In the genomic region with DNA sequence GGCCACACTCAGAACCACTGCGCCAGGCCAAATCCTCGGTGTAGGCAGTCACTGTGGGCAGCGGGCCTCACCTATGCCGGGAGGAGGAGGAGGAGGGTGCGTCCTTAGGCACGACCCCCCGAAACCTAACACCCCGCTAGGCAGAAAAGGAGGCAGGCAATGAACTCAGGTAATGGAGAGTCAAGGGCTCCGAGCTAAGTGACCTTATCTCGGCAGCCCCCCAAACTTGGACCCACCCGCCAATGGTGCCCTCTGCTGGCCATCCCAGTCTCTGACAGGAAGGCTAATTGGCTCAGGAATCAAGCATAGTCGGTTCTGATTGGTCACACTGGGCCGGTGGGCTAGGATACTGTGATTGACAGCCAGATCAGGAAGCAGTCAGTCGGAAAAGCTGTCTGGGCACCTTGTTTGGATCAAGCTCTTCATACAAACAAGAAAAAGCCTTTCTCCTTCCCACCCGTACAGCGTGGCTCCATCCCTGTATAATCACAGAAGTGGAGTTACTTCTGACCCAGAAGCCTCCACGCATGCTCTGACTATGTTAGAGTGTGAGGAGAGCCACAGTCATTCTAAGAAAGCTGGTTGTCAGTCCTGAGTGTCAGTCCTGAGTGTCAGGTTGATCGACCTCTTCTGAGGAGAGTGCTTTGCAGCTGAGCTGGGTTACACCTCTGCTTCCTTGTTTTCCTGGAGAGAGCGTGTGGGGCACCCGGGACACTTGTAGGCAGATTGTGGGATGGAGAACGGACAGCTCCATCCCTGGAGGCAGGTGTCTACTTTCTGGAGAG, we compare ENCODE assay signal across 8 mouse cellular contexts. TPM values are rescaled to one million over a fixed set of nuclear protein-coding genes. Genes with fewer than 3 reads are reported as not detected.
DNase-seq lines count a peak whose midpoint lies in the region; ATAC-seq lines count a peak whose summit lies in the region.

No protein-coding gene starts in this region.

- H3K9me3 ChIP-seq in embryonic facial prominence, embryonic 10.5 days = no peaks in the 10 kb centered on the region
- H3K9me3 ChIP-seq in heart, embryonic 10.5 days = no peaks in the 10 kb centered on the region
- no peaks in the 10 kb centered on the region for H3K9me3 ChIP-seq in kidney, embryonic 14.5 days (ENCODE audit: control insufficient read depth, low read length)
- no peaks in the 10 kb centered on the region for H3K9me3 ChIP-seq in liver, embryonic 12.5 days (replicated peaks)
- no peaks in the 10 kb centered on the region for H3K9me3 ChIP-seq in neural tube, embryonic 11.5 days (ENCODE audit: control insufficient read depth, low read length)

- 20% methylated on average over 21 of the region's 21 CpGs for WGBS in embryonic facial prominence, embryonic 10.5 days
- WGBS in heart, embryonic 10.5 days = 16% methylated on average over 21 of the region's 21 CpGs
- 27% methylated on average over 21 of the region's 21 CpGs for WGBS in kidney, embryonic 14.5 days
- WGBS in liver, embryonic 12.5 days (ENCODE audit: insufficient replicate concordance) = 28% methylated on average over 21 of the region's 21 CpGs
- 23% methylated on average over 21 of the region's 21 CpGs for WGBS in neural tube, embryonic 11.5 days

- H3K27ac ChIP-seq in embryonic facial prominence, embryonic 10.5 days (replicated peaks) = peak overlapping the region; percentile 71
- H3K27ac ChIP-seq in heart, embryonic 10.5 days = peak overlapping the region; percentile 77
- H3K27ac ChIP-seq in kidney, embryonic 14.5 days (ENCODE audit: low read depth, low read length) = no peak overlapping the region
- no peak overlapping the region for H3K27ac ChIP-seq in liver, embryonic 12.5 days
- no peak overlapping the region for H3K27ac ChIP-seq in neural tube, embryonic 11.5 days (ENCODE audit: low read depth, low read length)

- H3K4me2 ChIP-seq in kidney, embryonic 14.5 days (replicated peaks; ENCODE audit: low read depth, low read length) = peak overlapping the region; percentile 11
- H3K4me2 ChIP-seq in liver, embryonic 12.5 days = peak overlapping the region; percentile 49
- peak overlapping the region; percentile 33 for H3K4me2 ChIP-seq in neural tube, embryonic 11.5 days (ENCODE audit: low read depth)

- 0 out of 2 replicates have a peak, but pooled peaks have one; percentile 33 for ATAC-seq in kidney, embryonic 14.5 days (ENCODE audit: low FRiP score, low TSS enrichment)
- peak; percentile 41; the same call in 1 of the 2 replicates for ATAC-seq in liver, embryonic 12.5 days
- peak; percentile 50 for ATAC-seq in neural tube, embryonic 11.5 days (ENCODE audit: insufficient read depth, low FRiP score, low TSS enrichment)

- no peak overlapping the region for H3K9ac ChIP-seq in kidney, embryonic 14.5 days (ENCODE audit: low read depth, low read length)
- no peak overlapping the region for H3K9ac ChIP-seq in liver, embryonic 12.5 days
- 0 out of 2 replicates have a peak overlapping the region, but pooled peaks have one; percentile 12 for H3K9ac ChIP-seq in neural tube, embryonic 11.5 days (ENCODE audit: low read length)

- peak; percentile 81 for DNase-seq in 416B (ENCODE audit: low read depth)
- peak; percentile 84 for DNase-seq in adrenal gland, postnatal 10 days
- DNase-seq in embryonic facial prominence, embryonic 10.5 days (ENCODE audit: low spot score) = peak; percentile 89
- peak; percentile 94 for DNase-seq in heart, embryonic 10.5 days (ENCODE audit: low spot score)
- DNase-seq in neural tube, embryonic 11.5 days (ENCODE audit: low spot score) = peak; percentile 80
- DNase-seq in urinary bladder, postnatal 4 days (ENCODE audit: low spot score in 2 of 2) = peak; percentile 66 to 72

- peaks cover 18% of the 10 kb centered on the region for H3K27me3 ChIP-seq in embryonic facial prominence, embryonic 10.5 days (replicated peaks; ENCODE audit: low read depth, poor library complexity, severe bottlenecking)
- H3K27me3 ChIP-seq in heart, embryonic 10.5 days (ENCODE audit: insufficient read depth, poor library complexity, severe bottlenecking) = no peaks in the 10 kb centered on the region
- no peaks in the 10 kb centered on the region for H3K27me3 ChIP-seq in kidney, embryonic 14.5 days (ENCODE audit: control insufficient read depth, insufficient read depth, low read length)
- H3K27me3 ChIP-seq in liver, embryonic 12.5 days (replicated peaks) = peaks cover 11% of the 10 kb centered on the region; the same call in 1 of the 2 replicates
- no peaks in the 10 kb centered on the region for H3K27me3 ChIP-seq in neural tube, embryonic 11.5 days (ENCODE audit: control insufficient read depth, insufficient read depth, low read length)

- H3K4me1 ChIP-seq in embryonic facial prominence, embryonic 10.5 days = peaks cover 86% of the 10 kb centered on the region
- H3K4me1 ChIP-seq in heart, embryonic 10.5 days = peaks cover 73% of the 10 kb centered on the region
- H3K4me1 ChIP-seq in kidney, embryonic 14.5 days (ENCODE audit: control insufficient read depth, insufficient read depth, low read length) = peaks cover 46% of the 10 kb centered on the region
- peaks cover 24% of the 10 kb centered on the region for H3K4me1 ChIP-seq in liver, embryonic 12.5 days
- H3K4me1 ChIP-seq in neural tube, embryonic 11.5 days (ENCODE audit: control insufficient read depth, insufficient read depth, low read length) = peaks cover 8% of the 10 kb centered on the region; the same call in 1 of the 2 replicates

- H3K36me3 ChIP-seq in embryonic facial prominence, embryonic 10.5 days (replicated peaks) = no peaks in the 10 kb centered on the region
- H3K36me3 ChIP-seq in heart, embryonic 10.5 days = no peaks in the 10 kb centered on the region
- H3K36me3 ChIP-seq in kidney, embryonic 14.5 days (ENCODE audit: control insufficient read depth, insufficient read depth, low read length) = no peaks in the 10 kb centered on the region
- H3K36me3 ChIP-seq in liver, embryonic 12.5 days = no peaks in the 10 kb centered on the region
- no peaks in the 10 kb centered on the region for H3K36me3 ChIP-seq in neural tube, embryonic 11.5 days (ENCODE audit: control insufficient read depth, insufficient read depth, low read length)

- H3K4me3 ChIP-seq in embryonic facial prominence, embryonic 10.5 days = peak overlapping the region; percentile 42
- peak overlapping the region; percentile 49 for H3K4me3 ChIP-seq in heart, embryonic 10.5 days
- no peak overlapping the region for H3K4me3 ChIP-seq in kidney, embryonic 14.5 days (ENCODE audit: low read length)
- H3K4me3 ChIP-seq in liver, embryonic 12.5 days = no peak overlapping the region
- peak overlapping the region; percentile 12; the same call in 1 of the 2 replicates for H3K4me3 ChIP-seq in neural tube, embryonic 11.5 days (ENCODE audit: low read depth, low read length)

RNA-seq across cellular contexts. Expression of gene Slc38a10, which starts 18.3 kb away (rescaled TPM):
- total RNA-seq in adrenal gland, postnatal 10 days (2021) = 100 to 1,000 TPM; 113 to 117 TPM
- 99.0 and 103 TPM in 2 replicates for polyA plus RNA-seq in embryonic facial prominence, embryonic 10.5 days (2016; fragmentation: Nextera tagmentation; extraction: Ambion mirVana)
- polyA plus RNA-seq in heart, embryonic 10.5 days (2016; fragmentation: Nextera tagmentation; extraction: Ambion mirVana) = 99.0 and 123 TPM in 2 replicates
- polyA plus RNA-seq in kidney, embryonic 14.5 days (2014; fragmentation: Nextera tagmentation; extraction: Ambion mirVana) = 81.2 and 89.0 TPM in 2 replicates
- polyA plus RNA-seq in liver, embryonic 12.5 days (2016; fragmentation: Nextera tagmentation; extraction: Ambion mirVana) = 54.9 and 55.2 TPM in 2 replicates
- 74.2 and 79.1 TPM in 2 replicates for polyA plus RNA-seq in neural tube, embryonic 11.5 days (2014; fragmentation: Nextera tagmentation; extraction: Ambion mirVana)

Comparison
In these comparisons a context has a peak if more than half of its experiments do, and no peak if none do; other contexts are left out.
1. H3K27ac ChIP-seq: peak in embryonic facial prominence, embryonic 10.5 days (single experiment) and heart, embryonic 10.5 days (single experiment); none in kidney, embryonic 14.5 days (single experiment), liver, embryonic 12.5 days (single experiment) and neural tube, embryonic 11.5 days (single experiment).
2. H3K4me3 ChIP-seq: peak in embryonic facial prominence, embryonic 10.5 days (single experiment), heart, embryonic 10.5 days (single experiment) and neural tube, embryonic 11.5 days (single experiment); none in kidney, embryonic 14.5 days (single experiment) and liver, embryonic 12.5 days (single experiment).
3. Peak in every context shown above with its lines, with median percentiles within 50 percentile points of each other: DNase-seq, ATAC-seq and H3K4me2 ChIP-seq.